Mouse (Mus musculus): Measurements from ENCODE around the gene Phactr1. TPM values are rescaled to one million over a fixed set of nuclear protein-coding genes. Genes with fewer than 3 reads are reported as not detected.

Phactr1 gene
- polyA plus RNA-seq, 1 experiment, result 46.9 TPM

- 72% methylated on average over 12 of the region's 12 CpGs for WGBS
- no peak overlapping the region for H3K4me3 ChIP-seq (replicated peaks; ENCODE audit: insufficient read depth, low read depth, low read length)
- peaks cover 2% of the 10 kb centered on the region; the same call in 1 of the 2 replicates for H3K4me1 ChIP-seq (ENCODE audit: control insufficient read depth, insufficient read depth, low read length)
- no peaks in the 10 kb centered on the region for H3K27me3 ChIP-seq (ENCODE audit: control insufficient read depth, insufficient read depth, low read length)
- H3K27ac ChIP-seq (ENCODE audit: insufficient read depth, low read length), result no peak overlapping the region
- DNase-seq, result no peak
- TF ChIP-seq POLR2A (IDR thresholded peaks at IDR 0.05; ENCODE audit: borderline replicate concordance, insufficient read depth, low read length) (no peak), CTCF (IDR thresholded peaks at IDR 0.05; ENCODE audit: borderline replicate concordance, insufficient read depth, low read depth, low read length) (no peak)
These were observed 214.2 kb downstream of the Phactr1 start for GRCm38 (mm10) chr13:42894598-42894997.

GRCm38 (mm10) chr13:42895980-42896379 lies 215.6 kb downstream of the Phactr1 start:
- TF ChIP-seq POLR2A (IDR thresholded peaks at IDR 0.05; ENCODE audit: borderline replicate concordance, insufficient read depth, low read length) (no peak), CTCF (IDR thresholded peaks at IDR 0.05; ENCODE audit: borderline replicate concordance, insufficient read depth, low read depth, low read length) (no peak)
- WGBS, result 81% methylated on average over 3 of the region's 3 CpGs
- Histone ChIP-seq H3K27me3 (ENCODE audit: control insufficient read depth, insufficient read depth, low read length) (no peaks in the 10 kb centered on the region), H3K4me1 (ENCODE audit: control insufficient read depth, insufficient read depth, low read length) (peaks cover 2% of the 10 kb centered on the region; the same call in 1 of the 2 replicates), H3K27ac (ENCODE audit: insufficient read depth, low read length) (no peak overlapping the region), H3K4me3 (replicated peaks; ENCODE audit: insufficient read depth, low read depth, low read length) (no peak overlapping the region)
- no peak for DNase-seq

- H3K4me1 ChIP-seq (ENCODE audit: control insufficient read depth, insufficient read depth, low read length), result no peaks in the 10 kb centered on the region
- WGBS, result 45% methylated on average over 3 of the region's 3 CpGs
- no peak overlapping the region for H3K4me3 ChIP-seq (replicated peaks; ENCODE audit: insufficient read depth, low read depth, low read length)
These were observed 219.2 kb downstream of the Phactr1 start for GRCm38 (mm10) chr13:42899611-42900010.

GRCm38 (mm10) chr13:42901837-42902236 lies 221.4 kb downstream of the Phactr1 start:
- Histone ChIP-seq H3K4me1 (ENCODE audit: control insufficient read depth, insufficient read depth, low read length) (peaks cover 4% of the 10 kb centered on the region; the same call in 1 of the 2 replicates), H3K27me3 (ENCODE audit: control insufficient read depth, insufficient read depth, low read length) (0 out of 2 replicates have a peak, but pooled peaks cover 1% of the 10 kb centered on the region), H3K4me3 (replicated peaks; ENCODE audit: insufficient read depth, low read depth, low read length) (no peak overlapping the region), H3K27ac (ENCODE audit: insufficient read depth, low read length) (no peak overlapping the region)
- no peak for DNase-seq
- no peak for TF ChIP-seq POLR2A (IDR thresholded peaks at IDR 0.05; ENCODE audit: borderline replicate concordance, insufficient read depth, low read length)
- TF ChIP-seq CTCF (IDR thresholded peaks at IDR 0.05; ENCODE audit: borderline replicate concordance, insufficient read depth, low read depth, low read length), result no peak
- 90% methylated on average over 2 of the region's 2 CpGs for WGBS

More at GRCm38 (mm10) chr13:42899611-42900010, 219.2 kb downstream of the Phactr1 start:
- Histone ChIP-seq H3K27me3 (ENCODE audit: control insufficient read depth, insufficient read depth, low read length) (0 out of 2 replicates have a peak, but pooled peaks cover 1% of the 10 kb centered on the region), H3K27ac (ENCODE audit: insufficient read depth, low read length) (no peak overlapping the region)
- no peak for DNase-seq
- no peak for TF ChIP-seq CTCF (IDR thresholded peaks at IDR 0.05; ENCODE audit: borderline replicate concordance, insufficient read depth, low read depth, low read length)
- TF ChIP-seq POLR2A (IDR thresholded peaks at IDR 0.05; ENCODE audit: borderline replicate concordance, insufficient read depth, low read length), result no peak

GRCm38 (mm10) chr13:42902859-42903258 lies 222.4 kb downstream of the Phactr1 start:
- Histone ChIP-seq H3K27ac (ENCODE audit: insufficient read depth, low read length) (no peak overlapping the region), H3K4me3 (replicated peaks; ENCODE audit: insufficient read depth, low read depth, low read length) (no peak overlapping the region), H3K4me1 (ENCODE audit: control insufficient read depth, insufficient read depth, low read length) (peaks cover 4% of the 10 kb centered on the region; the same call in 1 of the 2 replicates), H3K27me3 (ENCODE audit: control insufficient read depth, insufficient read depth, low read length) (0 out of 2 replicates have a peak, but pooled peaks cover 1% of the 10 kb centered on the region)
- WGBS, result 92% methylated on average over 3 of the region's 3 CpGs
- DNase-seq, result no peak
- no peak for TF ChIP-seq POLR2A (IDR thresholded peaks at IDR 0.05; ENCODE audit: borderline replicate concordance, insufficient read depth, low read length)
- no peak for TF ChIP-seq CTCF (IDR thresholded peaks at IDR 0.05; ENCODE audit: borderline replicate concordance, insufficient read depth, low read depth, low read length)

- WGBS, result 32% methylated on average over 4 of the region's 4 CpGs
- Histone ChIP-seq H3K4me3 (replicated peaks; ENCODE audit: insufficient read depth, low read depth, low read length) (no peak overlapping the region), H3K27ac (ENCODE audit: insufficient read depth, low read length) (no peak overlapping the region), H3K4me1 (ENCODE audit: control insufficient read depth, insufficient read depth, low read length) (peaks cover 4% of the 10 kb centered on the region; the same call in 1 of the 2 replicates), H3K27me3 (ENCODE audit: control insufficient read depth, insufficient read depth, low read length) (0 out of 2 replicates have a peak, but pooled peaks cover 1% of the 10 kb centered on the region)
- TF ChIP-seq CTCF (IDR thresholded peaks at IDR 0.05; ENCODE audit: borderline replicate concordance, insufficient read depth, low read depth, low read length), result no peak
- no peak for TF ChIP-seq POLR2A (IDR thresholded peaks at IDR 0.05; ENCODE audit: borderline replicate concordance, insufficient read depth, low read length)
- DNase-seq, result peak in 1 of 2 experiments; percentile 44
These were observed 225.4 kb downstream of the Phactr1 start for GRCm38 (mm10) chr13:42905818-42906217.

- WGBS, result 80% methylated on average over 12 of the region's 12 CpGs
- Histone ChIP-seq H3K27me3 (ENCODE audit: control insufficient read depth, insufficient read depth, low read length) (0 out of 2 replicates have a peak, but pooled peaks cover 1% of the 10 kb centered on the region), H3K27ac (ENCODE audit: insufficient read depth, low read length) (no peak overlapping the region), H3K4me1 (ENCODE audit: control insufficient read depth, insufficient read depth, low read length) (peaks cover 4% of the 10 kb centered on the region; the same call in 1 of the 2 replicates), H3K4me3 (replicated peaks; ENCODE audit: insufficient read depth, low read depth, low read length) (no peak overlapping the region)
- no peak for TF ChIP-seq CTCF (IDR thresholded peaks at IDR 0.05; ENCODE audit: borderline replicate concordance, insufficient read depth, low read depth, low read length)
- DNase-seq, result no peak
These were observed 226.6 kb downstream of the Phactr1 start for GRCm38 (mm10) chr13:42906990-42907389.

GRCm38 (mm10) chr13:42915081-42915480 lies 234.7 kb downstream of the Phactr1 start:
- TF ChIP-seq CTCF (IDR thresholded peaks at IDR 0.05; ENCODE audit: borderline replicate concordance, insufficient read depth, low read depth, low read length) (no peak), POLR2A (IDR thresholded peaks at IDR 0.05; ENCODE audit: borderline replicate concordance, insufficient read depth, low read length) (no peak)
- Histone ChIP-seq H3K4me1 (ENCODE audit: control insufficient read depth, insufficient read depth, low read length) (peaks cover 5% of the 10 kb centered on the region; the same call in 1 of the 2 replicates), H3K27me3 (ENCODE audit: control insufficient read depth, insufficient read depth, low read length) (no peaks in the 10 kb centered on the region), H3K4me3 (replicated peaks; ENCODE audit: insufficient read depth, low read depth, low read length) (no peak overlapping the region), H3K27ac (ENCODE audit: insufficient read depth, low read length) (no peak overlapping the region)
- 93% methylated on average over 4 of the region's 4 CpGs for WGBS
- no peak for DNase-seq

All from cerebellum, adult 2 months (tissue).